Mouse (Mus musculus): Measurements from ENCODE around the gene Lefty1.
A peak's percentile ranks its signal among the peaks of the same experiment; 100 is the strongest.
"Not testable (repeated sequence)": the region's sequence is repeated elsewhere in the genome, so short reads cannot be mapped to it uniquely, and the experiment has no call there.

The Lefty1 gene

GRCm38 (mm10) chr1:180934467-180935419, at the start of gene Lefty1:
Gene Lefty1, plus strand, starts transcription at chr1:180935022.
- no peak for DNase-seq (ENCODE audit: low spot score in 2 of 2)

- no peak for DNase-seq (ENCODE audit: low spot score in 2 of 2)
Observed at GRCm38 (mm10) chr1:180888556-180889042, 46.2 kb upstream of the Lefty1 start.

- no peak for DNase-seq (ENCODE audit: low spot score in 2 of 2)
Observed at GRCm38 (mm10) chr1:180889172-180889571, 45.6 kb upstream of the Lefty1 start.

GRCm38 (mm10) chr1:180889841-180890240, 45.0 kb upstream of the Lefty1 start:
- DNase-seq (ENCODE audit: low spot score in 2 of 2): peak; percentile 58 to 68

- DNase-seq (ENCODE audit: low spot score in 2 of 2): no peak
Observed at GRCm38 (mm10) chr1:180892808-180893207, 42.0 kb upstream of the Lefty1 start, which contains the start of gene Lefty2. Gene Lefty2, plus strand, starts transcription at chr1:180893108.

GRCm38 (mm10) chr1:180894088-180894987, 40.5 kb upstream of the Lefty1 start:
- DNase-seq (ENCODE audit: low spot score in 2 of 2): not testable (repeated sequence)

GRCm38 (mm10) chr1:180901107-180901506, 33.7 kb upstream of the Lefty1 start:
- DNase-seq (ENCODE audit: low spot score in 2 of 2): peak in 1 of 2 experiments; percentile 72

- DNase-seq (ENCODE audit: low spot score in 2 of 2): no peak
Observed at GRCm38 (mm10) chr1:180902915-180903314, 31.9 kb upstream of the Lefty1 start.

GRCm38 (mm10) chr1:180903666-180904038, 31.2 kb upstream of the Lefty1 start:
- no peak for DNase-seq (ENCODE audit: low spot score in 2 of 2)

- DNase-seq (ENCODE audit: low spot score in 2 of 2): peak; percentile 92 to 93
Observed at GRCm38 (mm10) chr1:180904039-180904814, 30.6 kb upstream of the Lefty1 start, which contains the start of gene Pycr2. Gene Pycr2, plus strand, starts transcription at chr1:180904293.

- no peak for DNase-seq (ENCODE audit: low spot score in 2 of 2)
Observed at GRCm38 (mm10) chr1:180904815-180905080, 30.1 kb upstream of the Lefty1 start.

- no peak for DNase-seq (ENCODE audit: low spot score in 2 of 2)
Observed at GRCm38 (mm10) chr1:180905307-180905706, 29.5 kb upstream of the Lefty1 start.

GRCm38 (mm10) chr1:180905876-180906275, 28.9 kb upstream of the Lefty1 start:
- DNase-seq (ENCODE audit: low spot score in 2 of 2): no peak

- peak in 1 of 2 experiments; percentile 53 for DNase-seq (ENCODE audit: low spot score in 2 of 2)
Observed at GRCm38 (mm10) chr1:180906461-180907147, 28.2 kb upstream of the Lefty1 start.

- DNase-seq (ENCODE audit: low spot score in 2 of 2): no peak
Observed at GRCm38 (mm10) chr1:180911138-180911537, 23.7 kb upstream of the Lefty1 start.

- no peak for DNase-seq (ENCODE audit: low spot score in 2 of 2)
Observed at GRCm38 (mm10) chr1:180911653-180912287, 23.1 kb upstream of the Lefty1 start.

GRCm38 (mm10) chr1:180912792-180913191, 22.0 kb upstream of the Lefty1 start:
- no peak for DNase-seq (ENCODE audit: low spot score in 2 of 2)

GRCm38 (mm10) chr1:180913797-180914196, 21.0 kb upstream of the Lefty1 start:
- DNase-seq (ENCODE audit: low spot score in 2 of 2): no peak

GRCm38 (mm10) chr1:180916425-180916824, 18.4 kb upstream of the Lefty1 start:
- DNase-seq (ENCODE audit: low spot score in 2 of 2): no peak

- no peak for DNase-seq (ENCODE audit: low spot score in 2 of 2)
Observed at GRCm38 (mm10) chr1:180917053-180917452, 17.8 kb upstream of the Lefty1 start.

All from thymus, postnatal 10 days (tissue).